Mouse (Mus musculus): ENCODE measurements around the gene Tssk1. TPM values are rescaled to one million over a fixed set of nuclear protein-coding genes. Genes with fewer than 3 reads are reported as not detected.

Tssk1 gene
- polyA plus RNA-seq, 1 experiment from 2014 or later: not detected

GRCm38 (mm10) chr16:17920586-17920985 is 26.6 kb downstream of the Tssk1 start:
- H3K4me3 ChIP-seq (ENCODE audit: low read depth, low read length): no peak overlapping the region
- H3K9me3 ChIP-seq (replicated peaks; ENCODE audit: control insufficient read depth, low read length): no peaks in the 10 kb centered on the region
- H3K27ac ChIP-seq (ENCODE audit: low read length): no peak overlapping the region
- peaks cover 20% of the 10 kb centered on the region for H3K4me1 ChIP-seq (ENCODE audit: control insufficient read depth, low read depth, low read length)
- H3K4me2 ChIP-seq (ENCODE audit: low read depth, low read length): peak overlapping the region; percentile 91
- peaks cover 21% of the 10 kb centered on the region for H3K27me3 ChIP-seq (ENCODE audit: control insufficient read depth, insufficient read depth, low read depth, low read length)
- peak overlapping the region; percentile 5; the same call in 1 of the 2 replicates for H3K9ac ChIP-seq (ENCODE audit: low read depth, low read length)
- no peaks in the 10 kb centered on the region for H3K36me3 ChIP-seq (ENCODE audit: control insufficient read depth, insufficient read depth)
- 38% methylated on average over 20 of the region's 20 CpGs for WGBS (ENCODE audit: insufficient replicate concordance)
- no peak for ATAC-seq (ENCODE audit: low read depth)

- peak overlapping the region; percentile 89 for H3K4me3 ChIP-seq (ENCODE audit: low read depth, low read length)
- WGBS (ENCODE audit: insufficient replicate concordance): 1% methylated on average over 47 of the region's 47 CpGs
- H3K9me3 ChIP-seq (replicated peaks; ENCODE audit: control insufficient read depth, low read length): no peaks in the 10 kb centered on the region
- ATAC-seq (ENCODE audit: low read depth): peak; percentile 92
- peak overlapping the region; percentile 74 for H3K9ac ChIP-seq (ENCODE audit: low read depth, low read length)
- H3K27me3 ChIP-seq (ENCODE audit: control insufficient read depth, insufficient read depth, low read depth, low read length): peaks cover 11% of the 10 kb centered on the region
- peak overlapping the region; percentile 88 for H3K27ac ChIP-seq (ENCODE audit: low read length)
- no peaks in the 10 kb centered on the region for H3K36me3 ChIP-seq (ENCODE audit: control insufficient read depth, insufficient read depth)
- peak overlapping the region; percentile 91 for H3K4me2 ChIP-seq (ENCODE audit: low read depth, low read length)
- H3K4me1 ChIP-seq (ENCODE audit: control insufficient read depth, low read depth, low read length): peaks cover 20% of the 10 kb centered on the region
Observed at GRCm38 (mm10) chr16:17921325-17922162, 27.5 kb downstream of the Tssk1 start.

DNA sequence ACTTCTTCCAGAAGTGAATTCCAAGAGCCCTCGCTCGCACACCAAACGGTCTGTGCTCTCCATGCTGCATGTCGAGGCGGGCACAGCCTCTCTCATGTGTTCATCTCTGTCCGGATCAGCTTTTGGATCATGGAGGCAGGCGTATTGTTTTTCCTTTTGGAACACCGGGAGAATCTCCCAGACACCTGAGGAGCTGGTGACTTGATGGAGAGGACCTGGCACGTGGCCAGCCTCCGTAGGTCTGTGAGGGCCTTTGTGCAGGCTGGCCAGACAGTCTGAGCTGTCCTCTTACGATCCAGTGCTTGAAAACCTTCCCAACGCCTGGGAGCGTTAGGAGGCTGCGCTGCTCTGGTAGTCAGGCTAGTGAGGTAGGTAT is 28.1 kb downstream of the Tssk1 start:
- peaks cover 6% of the 10 kb centered on the region; the same call in 1 of the 2 replicates for H3K27me3 ChIP-seq (ENCODE audit: control insufficient read depth, insufficient read depth, low read depth, low read length)
- ATAC-seq (ENCODE audit: low read depth): peak; percentile 16; the same call in 1 of the 2 replicates
- WGBS (ENCODE audit: insufficient replicate concordance): under 1% methylated on average over 14 of the region's 14 CpGs
- no peaks in the 10 kb centered on the region for H3K36me3 ChIP-seq (ENCODE audit: control insufficient read depth, insufficient read depth)
- peak overlapping the region; percentile 74 for H3K9ac ChIP-seq (ENCODE audit: low read depth, low read length)
- no peaks in the 10 kb centered on the region for H3K9me3 ChIP-seq (replicated peaks; ENCODE audit: control insufficient read depth, low read length)
- H3K27ac ChIP-seq (ENCODE audit: low read length): peak overlapping the region; percentile 88
- peak overlapping the region; percentile 89 for H3K4me3 ChIP-seq (ENCODE audit: low read depth, low read length)
- H3K4me2 ChIP-seq (ENCODE audit: low read depth, low read length): peak overlapping the region; percentile 91
- peaks cover 20% of the 10 kb centered on the region for H3K4me1 ChIP-seq (ENCODE audit: control insufficient read depth, low read depth, low read length)

GRCm38 (mm10) chr16:17927351-17928082 is 33.5 kb downstream of the Tssk1 start:
- Histone ChIP-seq H3K9ac (ENCODE audit: low read depth, low read length) (peak overlapping the region; percentile 85), H3K27me3 (ENCODE audit: control insufficient read depth, insufficient read depth, low read depth, low read length) (no peaks in the 10 kb centered on the region), H3K9me3 (replicated peaks; ENCODE audit: control insufficient read depth, low read length) (no peaks in the 10 kb centered on the region), H3K4me3 (ENCODE audit: low read depth, low read length) (peak overlapping the region; percentile 86), H3K4me2 (ENCODE audit: low read depth, low read length) (peak overlapping the region; percentile 99), H3K27ac (ENCODE audit: low read length) (peak overlapping the region; percentile 90), H3K36me3 (ENCODE audit: control insufficient read depth, insufficient read depth) (no peaks in the 10 kb centered on the region), H3K4me1 (ENCODE audit: control insufficient read depth, low read depth, low read length) (peaks cover 22% of the 10 kb centered on the region)
- 1% methylated on average over 71 of the region's 72 CpGs for WGBS (ENCODE audit: insufficient replicate concordance)
- peak; percentile 12 for ATAC-seq (ENCODE audit: low read depth)

DNA sequence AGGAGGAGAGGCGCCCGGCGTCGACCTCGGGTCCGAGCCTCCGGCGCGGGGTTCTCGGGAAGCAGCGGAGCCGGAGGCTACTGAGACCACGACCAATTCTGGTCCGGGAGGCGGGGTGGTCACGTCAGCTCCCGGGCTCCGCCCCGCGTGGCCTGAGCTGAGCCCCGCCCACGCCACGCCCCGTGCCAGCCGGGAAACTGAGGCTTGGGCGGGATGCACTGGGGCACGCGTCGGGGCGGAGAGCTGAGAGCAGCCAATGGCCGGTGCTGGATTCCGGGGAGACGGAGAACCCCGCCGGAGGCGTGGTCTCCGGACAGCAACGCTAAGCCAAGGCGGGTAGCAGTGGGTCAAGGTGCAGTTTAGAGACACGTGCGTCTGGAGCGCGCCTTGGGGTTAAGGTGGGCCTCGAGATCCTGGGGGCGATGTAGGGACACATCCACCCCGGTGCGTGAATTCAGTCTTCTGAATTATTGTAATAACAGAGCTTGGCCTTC is 34.1 kb downstream of the Tssk1 start, which contains the start of gene Slc25a1:
Gene Slc25a1, minus strand, starts transcription at position 133 of the 494 bp plus-strand sequence.
- Histone ChIP-seq H3K9me3 (replicated peaks; ENCODE audit: control insufficient read depth, low read length) (no peaks in the 10 kb centered on the region), H3K4me1 (ENCODE audit: control insufficient read depth, low read depth, low read length) (peaks cover 19% of the 10 kb centered on the region), H3K4me3 (ENCODE audit: low read depth, low read length) (peak within 1 kb of the TSS; percentile 86), H3K27me3 (ENCODE audit: control insufficient read depth, insufficient read depth, low read depth, low read length) (no peaks in the 10 kb centered on the region), H3K9ac (ENCODE audit: low read depth, low read length) (peak within 1 kb of the TSS; percentile 85), H3K36me3 (ENCODE audit: control insufficient read depth, insufficient read depth) (no peaks in the 10 kb centered on the region), H3K4me2 (ENCODE audit: low read depth, low read length) (peak within 1 kb of the TSS; percentile 99), H3K27ac (ENCODE audit: low read length) (peak within 1 kb of the TSS; percentile 90)
- ATAC-seq (ENCODE audit: low read depth): peak; percentile 88
- under 1% methylated on average over 47 of the region's 47 CpGs for WGBS (ENCODE audit: insufficient replicate concordance)

- Histone ChIP-seq H3K9me3 (replicated peaks; ENCODE audit: control insufficient read depth, low read length) (no peaks in the 10 kb centered on the region), H3K4me2 (ENCODE audit: low read depth, low read length) (peak overlapping the region; percentile 99), H3K27ac (ENCODE audit: low read length) (peak overlapping the region; percentile 90), H3K36me3 (ENCODE audit: control insufficient read depth, insufficient read depth) (no peaks in the 10 kb centered on the region), H3K9ac (ENCODE audit: low read depth, low read length) (peak overlapping the region; percentile 85), H3K4me1 (ENCODE audit: control insufficient read depth, low read depth, low read length) (peaks cover 21% of the 10 kb centered on the region), H3K4me3 (ENCODE audit: low read depth, low read length) (peak overlapping the region; percentile 86), H3K27me3 (ENCODE audit: control insufficient read depth, insufficient read depth, low read depth, low read length) (no peaks in the 10 kb centered on the region)
- ATAC-seq (ENCODE audit: low read depth): peak; percentile 53
- 0% methylated on average over 9 of the region's 9 CpGs for WGBS (ENCODE audit: insufficient replicate concordance)
Observed at GRCm38 (mm10) chr16:17928627-17929104, 34.6 kb downstream of the Tssk1 start.

GRCm38 (mm10) chr16:17929211-17929610 is 35.2 kb downstream of the Tssk1 start:
- Histone ChIP-seq H3K4me1 (ENCODE audit: control insufficient read depth, low read depth, low read length) (peaks cover 26% of the 10 kb centered on the region), H3K27ac (ENCODE audit: low read length) (peak overlapping the region; percentile 90), H3K9me3 (replicated peaks; ENCODE audit: control insufficient read depth, low read length) (no peaks in the 10 kb centered on the region), H3K36me3 (ENCODE audit: control insufficient read depth, insufficient read depth) (no peaks in the 10 kb centered on the region), H3K27me3 (ENCODE audit: control insufficient read depth, insufficient read depth, low read depth, low read length) (no peaks in the 10 kb centered on the region), H3K4me2 (ENCODE audit: low read depth, low read length) (peak overlapping the region; percentile 99), H3K9ac (ENCODE audit: low read depth, low read length) (no peak overlapping the region; the same call in 1 of the 2 replicates), H3K4me3 (ENCODE audit: low read depth, low read length) (no peak overlapping the region)
- WGBS (ENCODE audit: insufficient replicate concordance): 11% methylated on average over 2 of the region's 2 CpGs
- ATAC-seq (ENCODE audit: low read depth): no peak

GRCm38 (mm10) chr16:17929631-17930030 is 35.6 kb downstream of the Tssk1 start:
- H3K4me1 ChIP-seq (ENCODE audit: control insufficient read depth, low read depth, low read length): peaks cover 29% of the 10 kb centered on the region
- no peaks in the 10 kb centered on the region for H3K27me3 ChIP-seq (ENCODE audit: control insufficient read depth, insufficient read depth, low read depth, low read length)
- ATAC-seq (ENCODE audit: low read depth): no peak
- H3K4me2 ChIP-seq (ENCODE audit: low read depth, low read length): no peak overlapping the region
- H3K4me3 ChIP-seq (ENCODE audit: low read depth, low read length): no peak overlapping the region
- no peaks in the 10 kb centered on the region for H3K36me3 ChIP-seq (ENCODE audit: control insufficient read depth, insufficient read depth)
- H3K9ac ChIP-seq (ENCODE audit: low read depth, low read length): no peak overlapping the region
- WGBS (ENCODE audit: insufficient replicate concordance): 85% methylated on average over 2 of the region's 2 CpGs
- no peak overlapping the region for H3K27ac ChIP-seq (ENCODE audit: low read length)
- no peaks in the 10 kb centered on the region for H3K9me3 ChIP-seq (replicated peaks; ENCODE audit: control insufficient read depth, low read length)
